Mouse (Mus musculus) adrenal gland, adult 2 months (tissue): ENCODE results near the gene Cpm. TPM values are rescaled to one million over a fixed set of nuclear protein-coding genes. Genes with fewer than 3 reads are reported as not detected.

Experiments used
- DNase-seq: peaks from one replicate; pipeline ENCODE4 v3.0.0; 2021
- polyA plus RNA-seq: library from polyadenylated mRNA; depleted of rRNA; stranded (reverse); fragments of >200 nt; gene quantifications from 2 replicates; pipeline ENCODE4 v1.2.3, GENCODE M21; 2012
- total RNA-seq, 2 experiments: library from RNA; stranded (reverse); gene quantifications; 2 replicates each; pipeline ENCODE4 v1.2.3; 2021

Gene Cpm
- total and polyA plus RNA-seq, 3 experiments, result 19.2 to 29.3 (median 21.4) TPM

DNA sequence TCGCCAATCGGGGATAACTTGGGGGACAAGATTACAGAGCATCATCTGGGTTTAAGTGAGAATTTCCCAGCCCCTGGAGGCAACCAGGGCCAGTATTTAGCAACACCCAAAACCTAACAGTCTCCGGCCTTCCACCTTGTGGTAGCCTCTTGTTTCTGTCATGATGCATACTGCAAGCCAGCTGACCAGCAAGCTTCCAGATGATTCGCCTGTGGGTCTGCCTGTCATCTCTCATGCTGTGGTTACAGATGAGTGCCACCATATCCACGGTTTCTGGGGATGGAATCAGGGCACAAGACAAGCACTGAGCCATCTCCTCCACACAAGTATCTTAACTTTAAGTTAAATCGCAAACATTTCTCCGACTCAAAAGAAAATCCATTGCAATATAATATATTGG, 58.3 kb downstream of the Cpm start:
- DNase-seq, result no peak

DNA sequence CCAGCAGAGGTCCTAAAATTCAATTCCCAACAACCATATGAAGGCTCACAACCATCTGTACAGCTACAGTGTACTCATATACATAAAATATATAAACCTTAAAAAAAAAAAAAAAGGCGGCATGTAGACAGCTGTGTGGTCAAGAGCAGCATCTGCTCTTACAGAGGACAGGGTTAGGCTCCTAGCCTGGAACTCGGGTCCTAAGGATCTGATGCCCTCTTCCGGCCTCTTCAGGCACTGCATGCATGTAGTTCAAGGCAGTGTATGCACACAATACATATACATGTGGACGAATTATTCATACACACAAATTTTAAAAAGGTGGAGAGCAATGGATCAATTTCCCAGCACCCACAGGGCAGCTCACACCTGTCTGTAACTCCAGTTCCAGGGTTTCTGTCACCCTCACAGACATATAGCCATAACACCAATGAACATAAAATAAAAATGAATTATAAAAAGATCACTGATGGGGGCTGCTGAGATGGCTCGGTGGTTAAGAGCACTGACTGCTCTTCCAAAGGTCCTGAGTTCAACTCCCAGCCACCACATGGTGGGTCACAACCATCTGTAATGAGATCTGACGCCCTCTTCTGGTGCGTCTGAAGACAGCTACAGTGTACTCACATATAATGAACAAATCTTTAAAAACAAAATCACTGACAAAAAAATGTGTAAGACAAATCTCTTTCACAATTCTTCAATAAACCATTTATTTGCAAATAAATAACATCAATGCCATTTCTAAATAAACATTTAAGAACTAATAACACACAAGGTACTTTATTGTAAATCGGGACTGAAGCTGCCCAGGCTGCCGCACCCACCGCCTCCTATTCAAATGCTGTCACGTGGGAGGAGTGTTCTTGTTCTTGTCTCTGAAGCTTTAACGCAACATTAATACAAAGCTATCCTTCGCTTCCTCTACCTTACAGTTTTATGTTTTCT, 59.2 kb downstream of the Cpm start:
- peak; percentile 44 for DNase-seq

DNA sequence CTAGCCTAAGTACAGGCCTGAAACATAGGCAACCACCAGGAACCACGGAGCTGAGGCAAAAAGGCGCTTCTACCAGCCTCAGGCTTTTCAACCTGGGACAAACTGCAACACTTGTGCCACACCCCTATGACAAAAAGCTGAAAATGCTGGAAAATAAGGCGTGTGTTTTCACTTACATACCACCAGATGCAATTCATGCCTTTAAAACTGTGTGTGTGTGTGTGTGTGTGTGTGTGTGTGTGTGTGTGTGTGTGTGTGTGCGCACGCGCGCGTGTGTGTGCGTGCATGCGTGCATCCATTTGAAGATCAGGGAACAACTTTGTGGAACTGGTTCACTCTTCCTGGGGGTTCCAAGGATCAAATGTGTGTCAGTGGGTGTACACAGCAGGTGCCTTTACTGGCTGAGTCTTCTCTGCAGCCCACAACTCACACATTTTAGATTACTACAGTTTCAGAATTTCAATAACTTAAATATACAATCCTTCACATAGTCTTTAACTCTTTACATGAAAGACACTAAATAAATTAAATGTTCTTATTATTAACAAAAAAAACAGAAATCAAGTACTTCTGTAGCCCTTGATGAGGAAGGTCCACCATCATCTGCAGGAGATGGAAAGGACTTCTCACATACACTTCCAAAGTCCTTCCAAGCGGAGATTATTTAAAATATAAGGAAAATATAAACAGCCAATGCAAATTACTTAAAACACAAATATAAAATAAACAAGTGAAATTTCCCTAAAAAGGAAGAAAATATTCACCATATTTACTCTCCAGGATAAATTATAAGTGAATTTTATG, 60.2 kb downstream of the Cpm start:
- no peak for DNase-seq

DNA sequence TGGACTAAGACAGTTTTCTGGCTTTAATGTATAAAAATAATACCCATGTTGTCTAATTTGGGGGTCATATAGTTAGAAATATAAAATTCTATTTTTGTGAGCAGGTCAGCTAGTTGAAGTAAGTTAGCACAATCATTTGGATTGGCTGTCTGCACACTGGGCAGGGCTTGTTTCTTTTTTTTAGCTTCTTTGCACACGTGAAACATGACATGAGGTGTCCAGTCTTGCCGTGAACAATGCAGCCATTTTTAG, 60.7 kb downstream of the Cpm start:
- no peak for DNase-seq

DNA sequence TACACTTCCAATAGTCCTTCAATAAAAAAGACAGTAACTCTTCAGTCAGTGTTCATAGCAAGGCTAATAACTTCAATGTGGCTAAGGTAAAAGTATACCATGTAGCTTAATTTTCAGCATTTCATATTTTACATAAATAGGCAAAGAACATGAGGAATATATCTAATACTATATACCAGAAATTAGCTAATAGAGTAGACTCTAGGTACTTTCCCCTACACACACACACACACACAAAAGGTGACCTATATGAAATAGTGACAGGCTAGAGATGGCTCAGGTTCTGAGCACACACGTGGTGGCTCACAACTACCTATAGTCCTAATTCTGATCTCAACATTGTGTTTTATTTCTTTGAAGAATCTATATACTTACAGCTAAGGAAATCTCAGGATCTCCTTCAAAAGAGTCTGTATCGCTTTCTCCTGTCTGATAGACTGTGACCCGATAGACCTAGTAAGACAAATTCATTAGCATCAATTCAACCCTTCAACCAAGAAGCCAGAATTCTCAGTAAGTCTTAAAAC, 61.5 kb downstream of the Cpm start:
- DNase-seq, result no peak

DNA sequence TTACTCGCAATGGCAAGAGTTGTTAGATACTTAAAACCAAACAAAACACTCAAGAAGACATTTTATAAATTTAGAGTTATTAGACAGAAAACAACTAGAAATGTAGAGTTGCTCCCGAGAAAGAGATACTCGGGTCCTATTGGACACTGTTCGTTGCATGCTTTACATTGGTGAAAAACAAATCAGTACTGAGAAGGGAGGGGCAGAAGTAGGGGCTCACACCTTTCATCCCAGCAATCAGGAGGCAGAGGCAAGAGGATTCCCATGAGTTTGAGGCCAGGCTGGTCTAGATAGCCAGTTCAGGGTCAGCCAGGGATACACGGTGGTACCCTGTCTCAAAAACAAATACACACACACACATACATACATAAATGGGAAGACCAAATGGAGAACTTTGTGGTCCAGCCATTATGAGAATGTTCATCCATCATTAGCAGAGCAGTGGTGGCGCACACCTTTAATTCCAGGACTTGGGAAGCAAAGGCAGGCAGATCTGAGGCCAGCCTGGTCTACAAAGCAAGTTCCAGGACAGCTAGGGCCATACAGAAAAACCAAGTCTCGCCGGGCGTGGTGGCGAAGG, 62.2 kb downstream of the Cpm start:
- DNase-seq, result no peak

DNA sequence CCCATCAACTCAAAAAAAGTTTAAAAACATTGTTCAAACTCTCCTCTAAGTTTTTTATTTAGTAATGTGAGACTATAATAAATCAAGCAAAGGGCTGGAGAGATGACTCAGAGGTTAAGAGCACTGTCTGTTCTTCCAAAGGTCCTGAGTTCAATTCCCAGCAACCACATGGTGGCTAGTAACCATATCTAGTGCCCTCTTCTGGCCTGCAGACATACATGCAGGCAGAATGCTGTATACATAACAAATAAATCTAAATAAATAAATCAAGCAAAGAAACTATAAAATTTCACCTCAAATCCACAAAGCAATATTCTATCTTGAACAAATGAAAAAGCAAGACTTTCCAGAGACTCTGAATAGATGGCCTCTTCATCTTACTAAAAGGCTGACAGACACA, 62.9 kb downstream of the Cpm start:
- no peak for DNase-seq

DNA sequence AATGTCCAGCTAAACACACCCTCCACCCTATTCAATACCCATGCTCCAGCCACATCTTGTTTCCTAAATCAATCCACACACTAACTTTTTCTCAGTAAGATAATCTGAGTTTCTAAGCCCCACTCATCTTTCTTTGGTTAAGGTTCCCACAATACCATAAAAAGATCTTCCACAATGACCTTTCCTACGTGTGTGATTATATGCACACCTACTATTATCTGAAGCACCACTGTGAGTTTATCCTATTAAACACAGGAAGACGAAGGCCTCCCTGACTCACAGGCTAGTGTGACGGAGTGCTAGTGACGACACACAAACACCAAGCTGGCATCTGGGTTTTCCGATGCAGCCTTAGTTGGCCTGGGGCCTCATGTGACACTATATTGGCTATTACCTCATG, 63.7 kb downstream of the Cpm start:
- DNase-seq, result no peak

DNA sequence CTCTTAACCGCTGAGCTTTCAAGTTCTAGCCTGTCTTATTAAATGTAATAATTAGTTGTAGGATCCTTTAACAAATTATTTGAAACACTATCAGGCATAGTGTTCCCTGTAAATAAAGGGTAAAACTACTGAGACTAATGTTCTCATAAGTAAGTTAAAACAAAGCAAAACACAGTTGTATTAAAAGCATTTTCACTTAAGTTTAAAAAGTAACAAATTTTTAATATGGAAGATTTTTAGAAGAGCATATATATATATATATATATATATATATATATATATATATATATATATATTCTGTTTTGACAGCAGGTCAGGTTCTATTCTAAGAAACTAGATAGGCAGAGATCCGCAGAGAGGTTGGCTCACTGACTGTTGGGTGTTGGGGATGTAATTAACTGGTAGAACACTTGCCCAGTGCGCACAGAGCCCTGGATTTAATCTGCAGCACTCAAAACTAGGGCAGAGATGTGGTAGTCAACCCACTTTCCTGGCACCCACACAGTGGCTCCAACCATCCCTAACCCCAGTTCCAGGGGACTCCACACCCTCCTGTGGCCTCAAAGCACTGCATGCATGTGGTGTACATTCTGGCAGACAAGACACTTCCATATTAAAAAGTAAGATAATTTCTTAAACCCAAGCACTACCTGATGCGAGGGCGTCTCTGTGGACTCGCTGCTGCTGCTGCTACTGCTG, 65.1 kb downstream of the Cpm start:
- no peak for DNase-seq

DNA sequence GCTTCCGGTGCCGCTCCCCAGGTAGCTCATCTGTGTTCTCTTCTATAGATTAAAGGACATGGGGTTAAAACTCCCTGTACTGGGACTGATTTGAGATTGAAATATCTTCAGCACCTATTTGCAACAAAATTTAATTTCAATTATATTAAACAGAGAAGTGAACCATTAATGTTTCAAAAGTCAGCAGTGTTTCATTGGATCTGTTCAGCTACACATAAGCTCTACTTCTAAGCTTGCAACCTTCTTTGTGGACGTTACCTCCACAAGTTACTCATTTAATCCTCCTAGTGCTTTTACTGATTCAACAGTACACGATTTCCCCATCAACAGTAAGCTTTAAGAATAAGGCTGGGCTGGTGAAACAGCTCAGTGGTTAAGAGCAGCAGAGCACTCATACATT, 65.7 kb downstream of the Cpm start:
- no peak for DNase-seq

DNA sequence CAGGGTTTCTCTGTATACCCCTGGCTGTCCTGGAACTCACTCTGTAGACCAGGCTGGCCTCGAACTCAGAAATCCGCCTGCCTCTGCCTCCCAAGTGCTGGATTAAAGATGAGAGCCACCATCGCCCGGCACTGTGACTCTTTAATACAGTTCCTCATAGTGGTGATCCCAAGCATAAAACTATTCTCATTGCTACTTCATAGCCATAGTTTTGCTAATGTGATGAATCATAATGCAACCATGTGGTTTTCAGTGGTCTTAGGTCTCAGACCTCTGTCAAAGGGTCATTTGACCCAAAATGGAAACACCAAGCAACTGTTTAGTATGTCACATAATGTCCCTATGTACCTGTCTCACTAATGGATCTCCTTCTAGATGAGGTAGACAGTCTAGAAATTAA, 66.3 kb downstream of the Cpm start:
- no peak for DNase-seq

DNA sequence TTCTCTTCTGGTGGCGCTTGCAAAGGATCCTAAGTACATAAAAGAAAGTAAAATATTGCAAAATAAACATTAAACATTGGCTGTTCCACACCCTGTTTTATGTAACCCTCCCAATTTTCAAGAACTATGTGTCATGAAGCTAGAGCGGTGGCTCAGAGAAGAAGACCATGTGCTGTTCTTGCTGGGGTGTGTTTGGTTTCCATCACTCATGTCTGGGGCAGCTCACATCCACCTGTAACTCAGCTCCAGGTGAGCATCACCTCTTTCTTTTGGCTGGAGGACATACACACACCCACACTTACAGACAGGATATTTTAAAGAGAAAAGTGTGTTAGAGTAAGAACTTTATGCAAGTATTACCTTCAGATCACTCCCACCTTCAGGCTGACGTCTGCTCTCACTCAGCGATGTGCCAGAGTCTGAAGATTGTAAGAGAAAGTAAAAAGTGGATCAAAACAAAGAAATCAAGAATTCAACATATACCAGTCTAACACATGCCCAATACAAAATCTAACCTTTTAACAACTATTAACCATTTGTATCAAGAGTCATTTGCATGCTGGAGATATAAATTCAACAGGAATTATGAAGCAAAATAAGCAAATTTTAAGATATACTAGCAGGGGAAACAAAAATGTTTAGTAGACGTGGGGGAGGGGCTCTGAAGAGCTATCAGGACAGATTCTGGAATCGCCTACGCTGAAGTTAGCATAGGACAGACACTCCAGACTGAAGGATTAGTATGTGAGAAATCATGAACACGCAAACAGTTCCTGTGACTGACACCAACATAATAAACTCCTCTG, 66.9 kb downstream of the Cpm start:
- no peak for DNase-seq

DNA sequence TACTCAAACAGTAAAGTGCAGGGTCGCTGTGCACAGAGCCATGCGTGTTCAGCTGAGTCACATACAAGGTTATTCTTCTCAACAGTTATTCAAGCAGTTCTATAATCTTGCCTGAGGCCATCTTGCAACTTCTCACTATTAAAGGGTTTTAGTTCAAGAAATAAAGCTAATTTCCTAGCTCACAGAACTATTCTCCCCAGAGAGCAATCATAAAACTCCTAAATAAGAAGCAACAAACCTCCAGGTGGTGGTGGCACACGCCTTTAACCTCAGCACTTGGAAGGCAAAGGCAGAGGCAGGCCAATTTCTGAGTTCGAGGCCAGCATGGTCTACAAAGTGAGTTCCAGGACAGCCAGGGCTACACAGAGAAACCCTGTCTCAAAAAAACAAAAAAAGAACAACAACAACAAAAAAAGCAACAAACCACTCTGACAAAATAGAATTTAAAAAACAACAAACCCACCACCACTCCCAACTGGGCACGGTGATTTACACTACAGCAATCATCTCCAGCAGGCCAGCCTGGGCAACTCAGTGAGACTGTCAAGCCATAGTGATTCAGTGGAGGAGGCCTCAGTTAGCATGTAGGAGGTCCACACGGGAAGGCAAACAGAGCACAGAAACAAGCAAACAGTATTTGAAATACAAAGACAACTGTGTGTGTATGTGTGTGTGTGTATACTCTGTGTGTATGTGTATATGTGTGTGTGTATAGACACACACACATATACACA, 67.7 kb downstream of the Cpm start:
- no peak for DNase-seq

DNA sequence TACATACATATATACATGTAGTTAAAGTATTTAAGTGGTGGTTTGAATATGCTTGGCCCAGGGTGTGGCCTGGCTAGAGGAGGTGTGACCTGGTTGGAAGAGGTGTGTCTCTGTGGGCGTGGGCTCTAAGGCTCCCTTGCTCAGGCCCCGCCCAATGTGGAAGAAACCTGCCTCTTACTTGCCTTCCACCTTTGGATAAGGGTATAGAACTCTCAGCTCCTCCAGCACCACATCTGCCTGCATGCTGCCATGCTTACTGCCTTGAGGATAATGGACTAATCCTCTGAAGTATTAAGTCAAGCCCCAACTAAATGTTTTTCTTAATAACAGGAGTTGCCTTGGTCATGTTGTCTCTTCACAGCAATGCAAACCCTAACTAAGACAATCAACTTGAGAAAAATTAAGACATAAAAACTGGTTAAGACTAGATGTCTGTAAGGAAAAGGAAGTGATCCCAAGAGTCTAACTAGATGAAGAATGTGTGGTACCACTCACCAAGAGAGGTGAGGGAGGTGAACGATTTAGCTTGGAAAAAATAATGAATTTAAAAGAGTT, 68.3 kb downstream of the Cpm start:
- no peak for DNase-seq

DNA sequence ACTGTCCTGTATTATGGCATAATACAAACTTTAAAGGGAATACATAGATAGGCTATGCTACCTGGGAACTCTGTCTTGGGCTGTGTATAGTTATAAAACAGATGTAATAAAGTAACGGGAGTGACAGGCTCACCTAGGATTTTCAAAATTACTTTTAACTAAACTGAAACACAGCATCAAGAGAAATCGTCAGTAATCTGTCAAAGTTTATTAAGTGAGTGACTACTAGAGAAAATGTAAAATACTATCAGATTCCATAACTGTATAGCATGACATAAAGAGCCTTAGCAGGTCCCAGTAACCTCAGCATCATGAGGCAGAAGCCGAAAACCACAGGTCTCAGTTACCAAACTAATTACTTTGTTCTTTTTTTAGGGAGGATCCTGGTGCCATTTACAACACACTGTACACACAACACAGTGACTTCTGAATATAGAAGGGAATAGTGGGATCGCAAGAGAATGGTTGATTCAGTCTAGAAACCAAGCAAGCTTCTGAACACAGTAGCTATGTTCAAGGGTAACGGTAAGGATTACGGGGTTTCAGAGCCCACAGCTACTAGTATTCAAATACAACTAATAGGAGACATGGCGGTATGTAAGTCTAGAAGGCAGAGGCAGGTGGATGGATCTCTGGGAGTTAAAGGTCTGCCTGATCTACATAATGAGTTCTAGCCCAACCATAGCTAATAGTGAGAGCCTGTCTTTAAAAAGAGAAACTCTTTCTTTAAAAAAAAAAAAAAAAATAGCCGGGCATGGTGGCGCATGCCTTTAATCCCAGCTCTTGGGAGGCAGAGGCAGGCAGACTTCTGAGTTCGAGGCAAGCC, 69.2 kb downstream of the Cpm start:
- no peak for DNase-seq

DNA sequence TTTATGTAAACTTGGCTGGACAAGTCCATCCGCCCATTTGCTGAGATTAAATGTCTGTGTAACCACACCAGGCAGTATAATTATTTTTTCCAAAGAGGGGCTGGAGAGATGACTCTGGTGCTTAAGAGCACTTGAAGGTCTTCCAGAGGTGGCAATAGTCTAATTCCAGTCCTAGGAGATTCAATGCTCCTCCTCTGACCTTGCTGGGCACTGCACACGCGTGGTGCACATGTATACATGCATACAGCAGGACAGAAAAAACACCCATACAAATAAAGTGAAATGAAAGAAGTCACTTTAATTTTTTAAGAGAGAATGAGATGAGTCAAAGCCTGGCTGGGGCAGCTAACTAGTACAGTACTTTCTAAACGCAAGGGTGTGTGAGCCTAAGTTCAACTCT, 70.6 kb downstream of the Cpm start:
- DNase-seq, result no peak

DNA sequence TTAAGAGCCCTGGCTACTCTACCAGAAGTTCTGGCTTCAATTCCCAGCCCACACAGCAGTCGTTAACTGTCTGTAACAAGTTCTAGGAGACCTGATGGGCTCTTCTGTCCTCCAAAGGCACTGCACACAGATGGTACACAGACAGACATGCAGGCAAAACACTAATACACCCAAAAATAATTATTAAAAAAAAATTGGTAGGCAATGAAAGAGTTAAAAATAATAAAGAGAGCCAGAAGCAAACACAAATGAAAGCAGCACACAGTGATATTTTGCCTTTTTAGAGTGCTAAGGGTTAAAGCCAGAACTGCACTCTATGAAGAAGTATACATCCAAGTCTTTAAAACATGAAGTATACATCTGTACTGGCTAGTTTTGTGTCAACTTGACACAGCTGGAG, 71.2 kb downstream of the Cpm start:
- no peak for DNase-seq

DNA sequence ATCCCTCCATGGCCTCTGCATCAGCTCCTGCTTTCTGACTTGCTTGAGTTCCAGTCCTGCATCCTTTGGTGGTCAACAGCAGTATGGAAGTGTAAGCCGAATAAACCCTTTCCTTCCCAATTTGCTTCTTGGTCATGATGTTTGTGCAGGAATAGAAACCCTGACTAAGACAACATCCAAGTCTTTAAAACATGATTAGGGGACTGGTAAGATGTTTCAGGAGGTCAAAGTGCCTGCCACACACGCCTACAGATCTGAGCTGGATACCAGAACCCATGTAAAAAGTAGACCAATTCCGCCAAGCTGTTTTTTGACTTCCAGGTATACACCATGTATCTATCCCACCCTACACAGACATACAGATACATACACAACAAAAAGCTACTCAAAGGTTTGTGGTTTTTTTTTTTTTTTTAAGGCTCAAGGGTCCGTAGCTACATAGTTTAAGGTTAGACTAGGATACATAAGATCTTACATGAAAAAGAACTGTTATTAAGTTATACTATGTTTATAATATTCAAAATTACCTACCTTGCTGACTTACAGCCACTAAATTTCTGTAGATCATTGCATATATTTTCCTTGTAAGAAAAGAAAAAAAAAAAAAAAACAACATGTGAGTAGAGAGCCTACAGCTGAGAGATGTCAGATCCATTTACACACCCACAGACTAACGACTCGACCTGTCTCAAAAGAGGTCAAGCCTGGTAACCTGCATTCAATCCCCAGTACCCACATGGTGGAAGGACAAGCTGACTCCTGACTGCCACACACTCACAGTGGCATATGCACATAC, 71.9 kb downstream of the Cpm start:
- DNase-seq, result no peak
